Mouse (Mus musculus): ENCODE measurements around the gene Bcl2l2.

DNA sequence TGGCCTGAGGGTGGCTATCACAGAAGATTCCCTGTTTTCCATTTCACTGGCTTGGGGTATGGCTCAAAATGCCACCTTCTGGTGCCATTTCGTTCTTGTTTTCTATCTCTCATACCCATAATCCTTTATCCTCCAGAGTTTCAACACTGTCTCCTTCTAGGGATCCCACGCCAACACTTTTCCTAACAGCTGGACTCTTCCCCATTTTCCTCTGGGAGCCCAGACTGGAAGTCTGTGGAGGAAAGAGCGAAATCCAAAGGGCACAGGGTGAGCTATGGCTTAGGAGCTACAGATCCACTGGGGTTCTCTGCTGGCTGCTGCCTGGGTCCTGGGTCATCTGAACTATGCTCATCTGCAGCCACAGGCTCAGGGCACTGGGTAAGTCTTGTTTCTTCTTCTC, 9.0 kb upstream of the Bcl2l2 start:
- no peak for TF ChIP-seq ZC3H11A (IDR thresholded peaks at IDR 0.05; ENCODE audit: borderline replicate concordance, low read depth, low read length)
- TF ChIP-seq CHD2 (IDR thresholded peaks at IDR 0.05; ENCODE audit: low read depth, low read length), result no peak

Data from ES-E14 (cell line).